Mouse (Mus musculus) retina, postnatal 1 day (tissue): ENCODE measurements around the gene Ldhc.
"Not testable (repeated sequence)": the region's sequence is repeated elsewhere in the genome, so short reads cannot be mapped to it uniquely, and the experiment has no call there.

Source experiments
- DNase-seq: peaks from one replicate; pipeline ENCODE4 v3.0.0-alpha.2; 2012

Ldhc gene

GRCm38 (mm10) chr7:46843576-46843975 is 17.4 kb upstream of the Ldhc start:
- DNase-seq, result no peak

GRCm38 (mm10) chr7:46845211-46845977 is 15.6 kb upstream of the Ldhc start:
- DNase-seq, result peak; percentile 96

GRCm38 (mm10) chr7:46845978-46846485 is 15.0 kb upstream of the Ldhc start:
- no peak for DNase-seq

GRCm38 (mm10) chr7:46846486-46847244 is 14.3 kb upstream of the Ldhc start:
- DNase-seq, result peak; percentile 89

- no peak for DNase-seq
Observed at GRCm38 (mm10) chr7:46849287-46849686, 11.7 kb upstream of the Ldhc start.

- peak; percentile 29 for DNase-seq
Observed at GRCm38 (mm10) chr7:46851026-46851425, 10.0 kb upstream of the Ldhc start.

- no peak for DNase-seq
Observed at GRCm38 (mm10) chr7:46852666-46853065, 8.3 kb upstream of the Ldhc start.

GRCm38 (mm10) chr7:46853365-46853764 is 7.6 kb upstream of the Ldhc start:
- no peak for DNase-seq

- DNase-seq, result no peak
Observed at GRCm38 (mm10) chr7:46855866-46856560, 5.0 kb upstream of the Ldhc start.

- DNase-seq, result no peak
Observed at GRCm38 (mm10) chr7:46857436-46857835, 3.6 kb upstream of the Ldhc start.

- no peak for DNase-seq
Observed at GRCm38 (mm10) chr7:46859031-46859430, 2.0 kb upstream of the Ldhc start.

GRCm38 (mm10) chr7:46871988-46872387 is 11.0 kb downstream of the Ldhc start:
- no peak for DNase-seq

- DNase-seq, result no peak
Observed at GRCm38 (mm10) chr7:46876841-46877240, 15.8 kb downstream of the Ldhc start.

- no peak for DNase-seq
Observed at GRCm38 (mm10) chr7:46877255-46877654, 16.3 kb downstream of the Ldhc start.

- peak; percentile 34 for DNase-seq
Observed at GRCm38 (mm10) chr7:46879851-46880250, 18.8 kb downstream of the Ldhc start.

- DNase-seq, result no peak
Observed at GRCm38 (mm10) chr7:46880992-46881391, 20.0 kb downstream of the Ldhc start.

GRCm38 (mm10) chr7:46881941-46882340 is 20.9 kb downstream of the Ldhc start:
- not testable (repeated sequence) for DNase-seq

GRCm38 (mm10) chr7:46883304-46883703 is 22.3 kb downstream of the Ldhc start:
- DNase-seq, result no peak

- no peak for DNase-seq
Observed at GRCm38 (mm10) chr7:46895511-46895910, 34.5 kb downstream of the Ldhc start.

- no peak for DNase-seq
Observed at GRCm38 (mm10) chr7:46899343-46899742, 38.3 kb downstream of the Ldhc start.

GRCm38 (mm10) chr7:46911250-46911649 is 50.2 kb downstream of the Ldhc start:
- DNase-seq, result no peak

GRCm38 (mm10) chr7:46916376-46916775 is 55.4 kb downstream of the Ldhc start:
- DNase-seq, result no peak

GRCm38 (mm10) chr7:46918678-46919371 is 57.8 kb downstream of the Ldhc start:
- DNase-seq, result peak; percentile 18
